Mouse (Mus musculus) midbrain, postnatal 0 days (tissue): ENCODE data around the gene Sptb. TPM values are rescaled to one million over a fixed set of nuclear protein-coding genes. Genes with fewer than 3 reads are reported as not detected.
A peak's percentile ranks its signal among the peaks of the same experiment; 100 is the strongest.

Experiments used
- ATAC-seq: fragments of 200-750 bp; cut with Nextera tagmentation; 2 replicates; pipeline ENCODE4 v1.8.0; 2017; ENCODE audit warnings: moderate number of reproducible peaks, mild to moderate bottlenecking, moderate TSS enrichment, moderate library complexity; ENCODE audit not compliant: low FRiP score
- DNase-seq: peaks from one replicate; pipeline ENCODE4 v3.0.0-alpha.2; 2015; ENCODE audit warnings: low spot score
- H3K27ac ChIP-seq: fragments of 300-500 bp; sonication (generic); 2 replicates; pipeline ENCODE4 v1.5.1; 2014; ENCODE audit warnings: low read depth, mild to moderate bottlenecking, low read length, mixed read lengths
- H3K27me3 ChIP-seq: fragments of 300-500 bp; sonication (generic); 2 replicates; pipeline ENCODE4 v1.6.1; 2014; ENCODE audit warnings: low read length, control low read depth, mixed read lengths; ENCODE audit not compliant: insufficient read depth
- H3K36me3 ChIP-seq: fragments of 300-500 bp; sonication (generic); 2 replicates; pipeline ENCODE4 v1.6.1; 2014; ENCODE audit warnings: low read length, control low read depth, mixed read lengths; ENCODE audit not compliant: insufficient read depth
- H3K4me1 ChIP-seq: fragments of 300-500 bp; sonication (generic); 2 replicates; pipeline ENCODE4 v1.6.1; 2014; ENCODE audit warnings: mild to moderate bottlenecking, control low read depth, antibody characterized with exemption, low read length, mixed read lengths; ENCODE audit not compliant: insufficient read depth
- H3K4me2 ChIP-seq: fragments of 300-500 bp; sonication (generic); 2 replicates; pipeline ENCODE4 v1.6.1; 2014; ENCODE audit warnings: low read depth, mild to moderate bottlenecking, low read length, mixed read lengths; ENCODE audit not compliant: poor library complexity, severe bottlenecking
- H3K4me3 ChIP-seq: fragments of 300-500 bp; sonication (generic); 2 replicates; pipeline ENCODE4 v1.5.1; 2014; ENCODE audit warnings: low read depth, mild to moderate bottlenecking, low read length, moderate library complexity
- H3K9ac ChIP-seq: fragments of 300-500 bp; sonication (generic); replicated peaks from 2 replicates; pipeline ENCODE4 v1.6.1; 2014; ENCODE audit warnings: mild to moderate bottlenecking, low read length, moderate library complexity, mixed read lengths; ENCODE audit not compliant: poor library complexity, severe bottlenecking
- H3K9me3 ChIP-seq: fragments of 300-500 bp; sonication (generic); 2 replicates; pipeline ENCODE4 v1.6.1; 2016; ENCODE audit warnings: low read length, control low read depth
- CTCF ChIP-seq: IDR thresholded peaks from 2 replicates; pipeline ENCODE4 v1.5.1; 2016; ENCODE audit warnings: antibody characterized with exemption, mild to moderate bottlenecking
- WGBS: fragments of 180-500 bp; shearing (Covaris S2); extraction: QIAGEN DNeasy Blood & Tissue Kit; methylation state at CpG from one replicate; pipeline ENCODE4 v1.1.7; 2014; 5-methylcytosine and 5-hydroxymethylcytosine counted together
- polyA plus RNA-seq: library from polyadenylated mRNA; unstranded; fragments of >200 nt; fragmentation: Nextera tagmentation; extraction: Ambion mirVana; gene quantifications from 2 replicates; pipeline ENCODE4 v1.2.1, GENCODE M21; 2015
- total RNA-seq: library from RNA; depleted of rRNA; stranded (reverse); fragments of >200 nt; gene quantifications from 2 replicates; pipeline ENCODE4 v1.2.3, GENCODE M21; 2014

Gene Sptb
- total and polyA plus RNA-seq, 2 experiments from 2014 or later = 4.8 to 32.8 TPM

- Histone ChIP-seq H3K27me3 (no peaks in the 10 kb centered on the region), H3K27ac (no peak overlapping the region), H3K9me3 (no peaks in the 10 kb centered on the region), H3K4me3 (no peak overlapping the region), H3K4me1 (no peaks in the 10 kb centered on the region), H3K9ac (no peak overlapping the region), H3K36me3 (no peaks in the 10 kb centered on the region), H3K4me2 (peak overlapping the region; percentile 2; the same call in 1 of the 2 replicates)
- TF ChIP-seq CTCF = no peak
- DNase-seq (no peak), ATAC-seq (no peak)
- WGBS = 58% methylated on average over 25 of the region's 27 CpGs
These were observed 137.8 kb downstream of the Sptb start for GRCm38 (mm10) chr12:76572261-76573251.

- H3K27me3 ChIP-seq = no peaks in the 10 kb centered on the region
These were observed 139.1 kb downstream of the Sptb start for GRCm38 (mm10) chr12:76571266-76571665.

DNA sequence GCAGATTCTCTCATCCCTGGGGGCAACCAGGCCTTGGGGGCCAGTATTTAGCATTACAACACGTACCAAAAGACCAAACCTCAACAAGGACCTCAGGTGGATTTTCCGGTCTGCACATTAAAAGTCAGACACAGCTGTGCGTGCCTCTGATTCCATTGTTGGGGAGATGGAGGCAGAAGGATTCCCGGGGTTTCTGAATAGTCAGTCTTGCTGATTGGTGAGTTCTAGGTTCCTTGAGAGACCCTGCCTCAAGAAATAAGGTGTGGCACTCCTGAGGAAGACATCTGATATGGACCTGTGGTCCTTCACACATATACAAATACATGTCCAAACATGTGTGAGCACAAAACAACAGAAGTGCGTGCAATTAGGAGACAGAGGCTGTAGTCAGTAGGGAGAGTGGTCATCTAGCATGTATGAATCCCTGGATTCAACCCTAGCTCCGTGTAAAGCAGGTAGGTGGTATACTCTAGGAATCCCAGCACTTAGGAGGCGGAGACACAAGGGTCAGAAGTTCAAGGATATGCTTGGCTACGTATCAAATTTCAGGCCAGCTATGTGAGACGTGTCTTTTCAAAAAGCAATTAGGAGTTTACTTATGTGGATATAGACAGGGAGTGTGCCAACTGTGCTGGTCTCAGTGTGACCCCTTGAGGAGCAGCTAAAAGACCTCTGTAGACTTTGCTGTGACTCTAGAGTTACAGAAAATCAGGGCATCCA, 140.0 kb downstream of the Sptb start:
- TF ChIP-seq CTCF = no peak
- Histone ChIP-seq H3K9me3 (no peaks in the 10 kb centered on the region), H3K9ac (no peak overlapping the region), H3K27ac (no peak overlapping the region), H3K4me2 (no peak overlapping the region), H3K27me3 (no peaks in the 10 kb centered on the region), H3K4me1 (no peaks in the 10 kb centered on the region), H3K4me3 (no peak overlapping the region), H3K36me3 (no peaks in the 10 kb centered on the region)
- WGBS = 82% methylated on average over 9 of the region's 9 CpGs
- DNase-seq = no peak
- no peak for ATAC-seq

More at GRCm38 (mm10) chr12:76571266-76571665, 139.1 kb downstream of the Sptb start:
- no peak overlapping the region for H3K4me2 ChIP-seq
- H3K4me3 ChIP-seq = no peak overlapping the region
- no peaks in the 10 kb centered on the region for H3K36me3 ChIP-seq
- DNase-seq (no peak), ATAC-seq (no peak)
- 77% methylated on average over 10 of the region's 10 CpGs for WGBS
- H3K27ac ChIP-seq = no peak overlapping the region
- no peak overlapping the region for H3K9ac ChIP-seq
- no peaks in the 10 kb centered on the region for H3K4me1 ChIP-seq
- no peaks in the 10 kb centered on the region for H3K9me3 ChIP-seq
- 0 out of 2 replicates have a peak, but pooled peaks have one; percentile 7 for TF ChIP-seq CTCF

DNA sequence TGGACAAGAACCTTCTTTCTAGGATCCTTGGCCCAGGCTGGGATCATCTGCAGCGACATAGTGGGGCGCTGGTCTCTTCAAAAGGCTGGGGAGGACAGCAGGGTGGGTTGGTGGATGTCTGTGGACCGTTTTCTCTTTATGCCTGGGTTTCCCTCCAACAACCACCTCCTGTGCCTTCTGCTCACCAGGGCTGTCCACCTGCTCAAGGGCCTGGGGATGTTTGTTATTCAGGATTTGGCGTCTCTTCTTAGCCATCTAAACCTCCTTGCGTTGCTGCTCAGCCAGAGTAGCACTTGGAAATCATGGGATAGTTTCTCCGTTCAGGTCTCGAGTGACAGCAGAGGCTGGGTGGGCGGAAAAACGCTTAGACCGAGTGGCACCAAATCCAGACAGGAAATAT, 144.1 kb downstream of the Sptb start:
- Histone ChIP-seq H3K36me3 (no peaks in the 10 kb centered on the region), H3K4me1 (no peaks in the 10 kb centered on the region), H3K4me2 (no peak overlapping the region), H3K9ac (no peak overlapping the region), H3K9me3 (no peaks in the 10 kb centered on the region), H3K4me3 (no peak overlapping the region), H3K27me3 (no peaks in the 10 kb centered on the region), H3K27ac (no peak overlapping the region)
- TF ChIP-seq CTCF = no peak
- WGBS = 84% methylated on average over 10 of the region's 10 CpGs
- no peak for DNase-seq
- no peak for ATAC-seq

- WGBS = 85% methylated on average over 4 of the region's 4 CpGs
- Histone ChIP-seq H3K9me3 (no peaks in the 10 kb centered on the region), H3K27me3 (no peaks in the 10 kb centered on the region), H3K9ac (no peak overlapping the region), H3K4me1 (0 out of 2 replicates have a peak, but pooled peaks cover 2% of the 10 kb centered on the region), H3K4me3 (no peak overlapping the region), H3K27ac (no peak overlapping the region), H3K4me2 (no peak overlapping the region), H3K36me3 (no peaks in the 10 kb centered on the region)
- TF ChIP-seq CTCF = no peak
- no peak for ATAC-seq
- DNase-seq = no peak
These were observed 148.2 kb downstream of the Sptb start for GRCm38 (mm10) chr12:76562196-76562595.
